Mouse (Mus musculus) embryonic facial prominence, embryonic 11.5 days (tissue): ENCODE measurements at regions not wholly inside any gene's neighbourhood (a gene's known extent, or its start where the extent isn't known, plus 50 kb on each side); places are given as distances from the start of the nearest gene placed in this dataset.
A peak's percentile ranks its signal among the peaks of the same experiment; 100 is the strongest.

Experiments
- ATAC-seq: fragments of 200-750 bp; cut with Nextera tagmentation; replicated peaks from 2 replicates; pipeline ENCODE4 v1.8.0; 2017; ENCODE audit warnings: low read depth; ENCODE audit not compliant: insufficient number of reproducible peaks, low FRiP score, low TSS enrichment
- DNase-seq: peaks from one replicate; pipeline ENCODE4 v3.0.0-alpha.2; 2015; ENCODE audit warnings: low spot score
- H3K27ac ChIP-seq: fragments of 300-500 bp; sonication (generic); replicated peaks from 2 replicates; pipeline ENCODE4 v1.5.1; 2014; ENCODE audit warnings: mild to moderate bottlenecking, low read depth, low read length, control low read depth
- H3K27me3 ChIP-seq: fragments of 300-500 bp; sonication (generic); 2 replicates; pipeline ENCODE4 v1.6.1; 2014; ENCODE audit warnings: mild to moderate bottlenecking, low read length, moderate library complexity, mixed read lengths; ENCODE audit not compliant: control insufficient read depth, insufficient read depth
- H3K36me3 ChIP-seq: fragments of 300-500 bp; sonication (generic); replicated peaks from 2 replicates; pipeline ENCODE4 v1.6.1; 2014; ENCODE audit warnings: low read depth, mild to moderate bottlenecking, low read length, moderate library complexity, mixed read lengths; ENCODE audit not compliant: control insufficient read depth, insufficient read depth
- H3K4me1 ChIP-seq: fragments of 300-500 bp; sonication (generic); 2 replicates; pipeline ENCODE4 v1.6.1; 2014; ENCODE audit warnings: low read length, mixed read lengths; ENCODE audit not compliant: control insufficient read depth, insufficient read depth
- H3K4me2 ChIP-seq: fragments of 300-500 bp; sonication (generic); 2 replicates; pipeline ENCODE4 v1.6.1; 2014; ENCODE audit warnings: low read depth, mild to moderate bottlenecking, control low read depth, low read length, moderate library complexity
- H3K4me3 ChIP-seq: fragments of 300-500 bp; sonication (generic); 2 replicates; pipeline ENCODE4 v1.5.1; 2014; ENCODE audit warnings: low read depth, low read length, control low read depth
- H3K9ac ChIP-seq: fragments of 300-500 bp; sonication (generic); replicated peaks from 2 replicates; pipeline ENCODE4 v1.6.1; 2014; ENCODE audit warnings: mild to moderate bottlenecking, control low read depth, low read length
- H3K9me3 ChIP-seq: fragments of 300-500 bp; sonication (generic); replicated peaks from 2 replicates; pipeline ENCODE4 v1.6.1; 2016; ENCODE audit warnings: mild to moderate bottlenecking, low read length, inconsistent platforms, mixed read lengths; ENCODE audit not compliant: control insufficient read depth
- WGBS: fragments of 180-500 bp; shearing (Covaris S2); extraction: QIAGEN DNeasy Blood & Tissue Kit; methylation state at CpG from one replicate; pipeline ENCODE4 v1.1.7; 2014; 5-methylcytosine and 5-hydroxymethylcytosine counted together

DNA sequence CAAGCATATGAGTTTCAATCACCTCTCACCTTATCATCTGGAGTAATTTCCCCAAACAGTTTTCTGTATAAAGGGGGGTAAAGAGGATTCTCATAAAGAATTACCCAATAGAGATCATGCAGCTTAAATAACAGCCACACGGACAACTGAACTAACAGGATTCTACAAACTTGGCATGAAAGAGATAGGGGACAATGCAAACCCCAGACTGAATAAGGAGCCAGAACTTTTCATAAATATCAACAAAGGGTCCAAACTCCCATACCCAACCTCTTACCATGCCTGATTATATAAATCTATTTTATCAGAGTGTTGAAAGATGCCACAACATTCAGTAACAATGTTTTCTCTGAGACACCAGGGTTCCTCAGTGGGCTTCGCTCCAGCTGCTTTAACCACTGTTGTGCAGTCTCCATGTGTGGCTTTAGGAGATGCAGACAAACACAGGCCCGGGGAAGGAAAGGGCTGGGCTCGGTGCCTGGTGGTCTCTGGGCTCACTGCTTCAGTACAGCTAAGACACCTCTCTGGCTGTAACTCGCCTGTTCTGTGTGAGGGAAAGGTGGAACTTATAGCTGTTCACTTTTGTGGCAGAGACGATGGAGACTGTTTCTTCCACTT, 160.2 kb downstream of the Fndc1 start:
- Histone ChIP-seq H3K4me1 (no peaks in the 10 kb centered on the region), H3K4me2 (no peak overlapping the region), H3K36me3 (no peaks in the 10 kb centered on the region), H3K27me3 (no peaks in the 10 kb centered on the region), H3K27ac (no peak overlapping the region), H3K4me3 (no peak overlapping the region), H3K9ac (no peak overlapping the region), H3K9me3 (no peaks in the 10 kb centered on the region)
- DNase-seq (no peak), ATAC-seq (no peak)
- WGBS, result 83% methylated on average over 6 of the region's 6 CpGs

DNA sequence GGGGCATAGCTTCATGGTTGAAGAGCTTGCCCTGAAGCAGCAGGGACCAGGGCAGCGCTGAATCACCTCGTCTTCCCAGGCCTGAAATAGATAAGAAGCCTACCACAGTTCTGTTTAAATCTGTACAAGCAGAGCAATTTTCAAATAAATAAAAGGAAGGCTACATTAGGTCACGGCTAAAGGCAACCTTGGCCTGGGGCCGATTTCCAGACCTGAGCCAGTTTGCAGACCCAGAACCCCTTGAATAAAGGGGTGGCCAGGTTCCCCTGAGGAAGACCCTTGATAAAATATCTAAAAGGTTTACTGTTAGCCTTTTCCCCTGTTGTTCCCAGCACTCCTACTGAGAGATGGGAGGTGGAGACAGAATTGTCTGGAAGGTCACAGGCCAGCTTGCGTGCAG, 160.9 kb downstream of the Fndc1 start:
- no peaks in the 10 kb centered on the region for H3K36me3 ChIP-seq
- no peaks in the 10 kb centered on the region for H3K9me3 ChIP-seq
- H3K9ac ChIP-seq, result no peak overlapping the region
- DNase-seq (no peak), ATAC-seq (no peak)
- no peak overlapping the region for H3K27ac ChIP-seq
- H3K27me3 ChIP-seq, result no peaks in the 10 kb centered on the region
- H3K4me3 ChIP-seq, result no peak overlapping the region
- no peaks in the 10 kb centered on the region for H3K4me1 ChIP-seq
- no peak overlapping the region for H3K4me2 ChIP-seq
- WGBS, result 65% methylated on average over 5 of the region's 5 CpGs

DNA sequence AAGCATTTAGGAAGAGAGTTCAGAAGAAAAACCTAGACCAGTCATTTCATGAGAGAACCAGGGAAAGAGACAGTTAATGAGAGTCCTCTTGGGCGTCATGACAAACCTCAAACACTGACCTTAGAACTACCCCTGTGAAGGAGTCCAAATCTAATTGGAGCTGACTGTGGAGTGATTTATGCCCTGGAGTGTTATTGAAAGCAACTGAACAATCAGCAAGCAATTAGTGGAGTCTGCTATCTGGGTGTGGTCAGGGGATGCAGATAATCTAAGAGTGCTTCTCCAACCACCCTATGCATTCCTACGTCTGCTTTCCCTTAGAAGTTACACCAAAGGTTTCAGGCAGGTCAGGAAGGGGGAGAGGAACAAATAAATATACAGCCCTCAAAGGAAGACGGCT, 161.4 kb downstream of the Fndc1 start:
- ATAC-seq, result no peak
- H3K9ac ChIP-seq, result no peak overlapping the region
- H3K27me3 ChIP-seq, result no peaks in the 10 kb centered on the region
- H3K9me3 ChIP-seq, result no peaks in the 10 kb centered on the region
- no peak overlapping the region for H3K4me2 ChIP-seq
- no peaks in the 10 kb centered on the region for H3K4me1 ChIP-seq
- no peak overlapping the region for H3K4me3 ChIP-seq
- no peak for DNase-seq
- WGBS, result 19% methylated on average over 3 of the region's 3 CpGs
- no peak overlapping the region for H3K27ac ChIP-seq
- no peaks in the 10 kb centered on the region for H3K36me3 ChIP-seq

DNA sequence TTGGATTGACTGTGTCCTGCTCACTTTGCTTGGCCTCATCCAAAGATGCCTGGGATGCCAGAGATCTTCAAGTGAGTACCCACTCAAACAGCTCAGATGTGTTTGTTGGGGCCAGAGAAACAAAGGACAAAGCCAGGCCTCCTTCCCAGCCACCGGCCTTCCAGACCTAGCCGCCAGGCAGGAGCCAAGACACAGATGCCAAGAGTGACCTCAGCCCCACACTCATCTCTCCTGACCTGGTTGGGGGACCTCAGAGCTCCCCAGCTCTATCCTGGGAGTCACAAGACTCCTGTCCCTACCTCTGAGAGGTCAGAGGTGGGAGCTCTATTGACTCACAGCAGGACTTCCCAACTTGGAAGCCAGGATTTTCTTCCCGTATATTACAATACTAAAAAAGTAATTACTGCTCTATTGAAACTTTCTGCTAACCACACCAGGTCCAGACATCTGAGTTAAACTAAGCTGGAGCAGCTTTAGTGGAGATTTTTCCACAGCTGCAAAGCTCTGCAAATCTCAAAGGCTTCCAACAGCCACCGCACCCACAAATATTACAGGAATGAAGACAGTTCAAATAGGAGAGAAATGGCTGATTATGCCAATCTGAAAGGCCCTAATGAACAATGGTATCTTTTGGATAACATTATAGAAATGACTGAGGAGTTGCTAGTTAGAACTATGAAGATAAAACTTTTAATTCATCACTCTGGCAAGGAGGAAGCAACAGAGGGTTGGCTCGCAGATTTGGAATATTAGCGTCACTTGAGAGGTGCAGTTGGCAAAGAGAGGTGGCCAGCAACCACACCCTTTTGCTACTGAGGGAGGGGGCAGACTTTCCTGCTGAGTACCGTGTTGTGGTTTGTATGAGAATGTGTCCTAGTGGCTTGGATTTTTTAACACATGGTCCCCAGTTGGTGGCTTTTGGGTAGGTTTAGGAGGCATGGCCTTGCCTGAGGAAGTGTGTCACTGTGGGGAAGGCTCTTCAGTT, 162.9 kb downstream of the Fndc1 start:
- H3K27ac ChIP-seq, result no peak overlapping the region
- H3K4me3 ChIP-seq, result no peak overlapping the region
- WGBS, result 87% methylated on average over 7 of the region's 7 CpGs
- no peaks in the 10 kb centered on the region for H3K9me3 ChIP-seq
- H3K27me3 ChIP-seq, result no peaks in the 10 kb centered on the region
- no peak overlapping the region for H3K9ac ChIP-seq
- no peaks in the 10 kb centered on the region for H3K4me1 ChIP-seq
- DNase-seq (no peak), ATAC-seq (no peak)
- H3K36me3 ChIP-seq, result no peaks in the 10 kb centered on the region
- no peak overlapping the region for H3K4me2 ChIP-seq

DNA sequence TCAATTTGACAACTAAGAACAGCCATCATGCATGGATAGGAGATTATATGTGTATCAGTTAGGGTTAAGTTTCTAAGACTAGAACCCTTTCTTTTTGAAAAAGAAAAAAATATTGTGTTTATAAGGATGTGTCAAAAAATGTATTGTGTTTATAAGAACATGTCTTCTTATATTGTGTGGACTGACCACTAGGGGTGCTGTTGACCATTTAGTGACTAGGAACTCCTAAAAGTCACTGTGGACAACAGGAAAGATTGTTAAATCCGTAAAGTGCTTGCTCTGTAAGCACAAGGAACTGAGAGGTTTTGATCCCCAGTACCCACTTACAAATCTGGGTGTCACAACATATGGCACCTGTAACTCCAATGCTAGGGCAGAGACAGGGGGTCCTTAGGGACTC, 170.6 kb downstream of the Fndc1 start:
- ATAC-seq (no peak), DNase-seq (peak; percentile 33)
- Histone ChIP-seq H3K27ac (no peak overlapping the region), H3K9ac (no peak overlapping the region), H3K27me3 (no peaks in the 10 kb centered on the region), H3K36me3 (no peaks in the 10 kb centered on the region), H3K4me3 (no peak overlapping the region), H3K9me3 (no peaks in the 10 kb centered on the region), H3K4me2 (no peak overlapping the region), H3K4me1 (no peaks in the 10 kb centered on the region)
- 64% methylated on average over 1 of the region's 1 CpGs for WGBS

DNA sequence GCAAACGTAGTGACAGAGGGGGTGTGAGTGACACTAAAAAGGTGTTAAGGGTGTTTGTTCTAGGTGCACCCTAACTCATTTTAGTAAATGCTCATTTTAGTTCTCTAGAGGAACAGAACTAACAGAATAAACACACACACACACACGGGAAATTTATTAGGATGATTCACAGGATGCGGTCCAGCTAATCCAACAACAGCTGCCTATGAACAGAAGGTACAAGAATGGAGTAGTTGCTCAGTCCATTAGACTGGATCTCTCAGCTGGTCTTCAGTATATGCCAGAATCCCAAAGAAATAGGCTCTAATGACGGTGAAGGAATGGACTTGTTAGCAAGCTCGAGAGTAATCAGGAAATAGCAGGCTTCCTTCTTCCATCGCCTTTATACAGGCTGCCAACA, 171.1 kb downstream of the Fndc1 start:
- no peak overlapping the region for H3K4me2 ChIP-seq
- H3K36me3 ChIP-seq, result no peaks in the 10 kb centered on the region
- H3K27ac ChIP-seq, result no peak overlapping the region
- no peaks in the 10 kb centered on the region for H3K9me3 ChIP-seq
- H3K4me1 ChIP-seq, result no peaks in the 10 kb centered on the region
- H3K4me3 ChIP-seq, result no peak overlapping the region
- no peak overlapping the region for H3K9ac ChIP-seq
- no peak for ATAC-seq
- 91% methylated on average over 6 of the region's 6 CpGs for WGBS
- no peaks in the 10 kb centered on the region for H3K27me3 ChIP-seq
- no peak for DNase-seq

DNA sequence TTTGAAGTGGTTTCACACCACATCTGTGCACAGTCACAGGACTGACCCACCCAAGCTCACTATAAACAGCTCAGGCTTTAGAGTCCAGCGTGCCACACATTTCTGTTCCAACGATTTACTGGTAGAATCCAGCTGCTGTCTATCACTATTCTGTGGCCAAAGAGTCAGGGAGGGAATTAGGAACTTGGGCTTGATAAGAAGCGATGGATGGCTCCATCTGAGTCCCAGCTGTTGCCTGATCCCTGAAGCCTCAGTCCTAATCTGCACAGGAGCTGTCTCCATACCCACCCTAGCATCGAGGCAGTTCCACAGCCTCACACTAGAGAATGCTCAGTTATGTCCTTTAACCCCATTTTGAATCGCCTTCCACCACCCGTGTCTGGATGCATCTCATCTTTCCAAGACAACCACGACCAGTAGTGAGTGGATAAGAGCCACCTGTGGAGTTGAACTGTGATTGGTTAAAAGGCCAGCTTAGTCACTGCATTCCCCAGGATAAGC, 173.0 kb downstream of the Fndc1 start:
- Histone ChIP-seq H3K4me2 (no peak overlapping the region), H3K27me3 (no peaks in the 10 kb centered on the region), H3K9me3 (no peaks in the 10 kb centered on the region), H3K4me1 (no peaks in the 10 kb centered on the region), H3K27ac (no peak overlapping the region), H3K36me3 (no peaks in the 10 kb centered on the region), H3K4me3 (no peak overlapping the region), H3K9ac (no peak overlapping the region)
- WGBS, result 67% methylated on average over 7 of the region's 7 CpGs
- ATAC-seq (no peak), DNase-seq (no peak)

GRCm38 (mm10) chr17:7652037-7652436, 175.1 kb downstream of the Fndc1 start:
- WGBS, result 91% methylated on average over 1 of the region's 1 CpGs
- H3K27ac ChIP-seq, result no peak overlapping the region
- no peaks in the 10 kb centered on the region for H3K27me3 ChIP-seq
- no peaks in the 10 kb centered on the region for H3K4me1 ChIP-seq
- no peaks in the 10 kb centered on the region for H3K36me3 ChIP-seq
- no peaks in the 10 kb centered on the region for H3K9me3 ChIP-seq
- ATAC-seq, result no peak
- no peak for DNase-seq
- no peak overlapping the region for H3K9ac ChIP-seq
- no peak overlapping the region for H3K4me3 ChIP-seq
- no peak overlapping the region for H3K4me2 ChIP-seq
